Mouse (Mus musculus): ENCODE results near the gene Syt12.

The Syt12 gene

GRCm38 (mm10) chr19:4442408-4442807 is 34.8 kb downstream of the Syt12 start:
- peak; percentile 51 for DNase-seq

- no peak for DNase-seq
These were observed 35.6 kb downstream of the Syt12 start for GRCm38 (mm10) chr19:4441621-4442161.

DNA sequence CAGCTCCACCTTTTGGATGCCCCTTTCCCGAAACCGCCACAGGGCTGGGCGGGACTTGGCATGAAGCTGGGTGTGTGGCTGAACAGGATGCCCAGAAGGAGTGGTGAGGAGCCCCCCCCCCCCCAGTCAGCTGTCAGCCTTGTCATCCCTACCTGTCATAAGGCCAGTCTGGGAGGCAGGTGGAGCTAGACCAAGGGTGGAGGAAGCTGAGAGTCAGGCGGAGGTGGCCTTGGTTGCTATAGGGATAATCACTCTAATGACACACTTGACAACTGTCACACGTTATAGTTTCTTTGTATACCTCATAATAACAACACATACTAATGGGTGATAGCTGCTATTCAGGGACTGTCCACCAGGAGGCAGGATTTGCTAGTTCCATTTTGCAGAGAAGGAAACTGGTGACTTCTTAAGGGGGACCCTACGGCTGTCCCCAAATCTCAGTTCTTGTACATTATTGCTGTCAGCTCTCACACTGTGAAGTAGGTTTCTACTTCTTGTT is 36.1 kb downstream of the Syt12 start:
- no peak for DNase-seq

DNA sequence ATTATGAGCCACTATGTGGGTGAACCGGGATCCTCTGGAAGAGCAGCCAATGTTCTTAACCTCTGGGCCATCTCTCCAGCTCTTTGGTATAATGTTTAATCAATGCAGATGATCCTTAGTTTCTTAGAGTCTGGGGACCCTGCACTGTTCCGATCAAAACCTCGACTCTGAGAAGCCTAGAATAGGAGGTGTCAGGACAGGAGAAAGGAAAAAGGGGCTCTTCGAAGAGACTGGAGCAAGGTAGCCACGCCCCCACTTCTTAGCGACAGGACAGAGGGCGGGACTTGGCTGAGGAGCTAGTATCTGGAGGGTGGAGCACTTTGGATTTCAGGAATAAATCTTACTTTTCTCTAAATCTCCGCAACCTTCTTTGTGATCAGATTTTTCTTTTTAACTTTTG is 37.0 kb downstream of the Syt12 start:
- no peak for DNase-seq

DNA sequence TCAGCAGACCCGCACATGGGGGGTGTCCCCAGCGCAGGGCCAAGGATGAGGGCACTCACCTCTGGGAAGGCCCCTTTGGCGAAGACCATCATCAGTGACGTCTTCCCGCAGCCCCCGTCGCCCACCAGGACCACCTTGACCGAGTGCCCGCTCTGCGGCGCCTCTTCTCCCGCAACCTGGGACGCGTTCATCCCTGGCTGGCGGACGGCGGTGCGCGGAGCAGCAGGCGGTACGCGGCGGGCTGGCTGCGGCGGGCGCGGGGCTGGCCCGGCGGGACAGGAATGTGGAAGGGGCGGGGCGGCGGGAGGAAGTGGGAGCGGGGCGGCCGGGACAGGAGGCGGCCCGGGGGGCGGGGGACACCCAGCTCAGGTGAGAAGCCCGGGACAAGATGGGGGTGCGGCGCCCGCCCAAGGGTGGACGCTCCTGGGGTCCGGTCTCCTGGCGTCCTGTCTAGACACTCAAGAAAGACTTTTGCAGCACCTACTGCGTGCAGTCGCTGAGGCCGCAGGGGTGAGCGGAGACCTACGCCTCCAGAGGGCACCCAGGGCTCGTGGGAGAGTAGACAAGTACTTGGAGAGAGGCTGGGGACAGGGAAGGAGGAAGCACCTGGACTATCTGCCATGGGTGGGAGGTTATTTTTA is 38.0 kb downstream of the Syt12 start, which contains the start of gene Rhod:
Gene Rhod (minus strand): TSS at position 272 of the 641 bp plus-strand sequence.
- DNase-seq: no peak

- DNase-seq: no peak
These were observed 38.5 kb downstream of the Syt12 start for GRCm38 (mm10) chr19:4438791-4439160.

- no peak for DNase-seq
These were observed 39.4 kb downstream of the Syt12 start for GRCm38 (mm10) chr19:4437886-4438285.

GRCm38 (mm10) chr19:4436254-4436653 is 41.0 kb downstream of the Syt12 start:
- no peak for DNase-seq

DNA sequence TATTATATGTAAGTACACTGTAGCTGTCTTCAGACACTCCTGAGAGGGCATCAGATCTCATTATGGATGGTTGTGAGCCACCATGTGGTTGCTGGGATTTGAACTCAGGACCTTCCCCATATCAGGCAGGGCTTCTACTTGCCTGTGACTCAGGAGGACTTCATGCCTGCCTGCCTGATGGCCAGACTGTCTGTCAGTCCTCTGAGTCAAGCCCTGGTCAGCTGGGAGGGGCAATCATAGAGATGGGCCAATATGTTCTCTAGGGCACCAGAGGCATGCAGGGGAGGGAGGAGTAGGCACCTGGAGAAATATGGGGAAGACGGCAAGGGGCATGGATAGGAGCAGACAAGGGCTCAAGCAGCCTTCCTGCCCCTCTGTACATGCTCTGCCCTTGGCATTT is 42.2 kb downstream of the Syt12 start:
- DNase-seq: no peak

DNA sequence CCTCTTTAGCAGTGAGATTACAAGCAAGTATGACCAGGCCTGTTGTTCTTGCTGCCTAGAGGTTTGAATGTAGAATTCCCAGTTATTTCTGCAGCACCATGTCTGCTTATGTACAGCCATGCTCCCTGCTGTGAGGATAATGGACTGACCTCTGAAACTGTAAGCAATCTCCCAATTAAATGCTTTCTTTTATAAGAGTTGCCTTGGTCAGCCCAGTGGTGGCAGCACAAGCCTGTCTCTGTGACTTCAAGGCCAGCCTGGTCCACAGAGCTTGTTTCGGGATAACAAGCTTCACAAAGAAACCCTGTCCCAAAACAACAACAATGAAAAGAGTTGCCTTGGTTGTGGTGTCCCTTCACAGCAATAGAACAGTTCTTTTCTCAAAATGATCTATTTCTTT is 43.5 kb downstream of the Syt12 start:
- no peak for DNase-seq

DNA sequence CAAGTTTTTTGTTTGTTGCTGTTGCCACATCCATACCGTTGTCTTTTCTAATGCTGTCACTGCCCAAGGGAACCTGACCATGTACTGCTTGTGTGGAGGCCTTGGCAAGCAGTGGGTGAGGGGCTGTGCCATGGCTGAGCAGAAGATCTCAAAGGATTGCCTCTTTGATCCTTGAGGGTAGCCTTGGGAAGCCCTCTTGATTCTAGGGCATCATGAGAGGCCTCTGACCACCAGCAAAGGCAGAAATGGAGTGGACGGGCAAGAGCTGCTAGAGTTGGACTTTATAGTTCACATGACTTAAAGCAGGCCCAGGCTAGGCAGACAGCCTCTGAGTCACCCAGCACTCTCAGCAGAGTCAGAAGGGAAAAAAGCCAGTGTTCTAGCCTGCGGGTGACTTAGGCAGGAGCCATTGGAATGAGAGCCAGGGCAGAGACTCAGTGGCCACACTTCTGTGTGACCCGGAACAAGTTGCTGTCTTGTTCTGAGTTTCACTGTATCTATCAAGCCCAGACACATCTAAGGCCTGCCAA is 47.1 kb downstream of the Syt12 start:
- no peak for DNase-seq

- DNase-seq: no peak
These were observed 51.5 kb downstream of the Syt12 start for GRCm38 (mm10) chr19:4425610-4426366.

- no peak for DNase-seq
These were observed 54.2 kb downstream of the Syt12 start for GRCm38 (mm10) chr19:4423021-4423420.

DNA sequence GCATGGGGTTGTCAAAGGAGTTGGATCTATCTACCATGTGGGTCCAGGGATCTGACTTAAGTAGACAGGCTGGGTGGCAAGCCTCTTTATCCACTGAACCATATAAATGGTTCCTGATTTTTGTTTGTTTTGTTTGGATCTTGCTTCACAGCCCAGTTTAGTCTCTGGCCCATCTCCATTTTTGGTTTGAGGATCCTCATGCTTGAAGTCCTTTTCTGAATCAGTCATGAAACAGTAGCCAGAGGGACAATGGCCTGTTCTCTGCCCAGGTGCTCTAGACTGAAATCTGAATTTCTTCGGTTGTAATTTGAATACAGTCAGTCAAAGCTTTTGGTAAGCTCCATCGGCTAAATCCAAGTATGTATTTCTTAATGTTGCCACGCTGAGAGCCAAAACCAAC is 54.7 kb downstream of the Syt12 start:
- DNase-seq: no peak

GRCm38 (mm10) chr19:4420153-4420910 is 56.9 kb downstream of the Syt12 start:
- no peak for DNase-seq

DNA sequence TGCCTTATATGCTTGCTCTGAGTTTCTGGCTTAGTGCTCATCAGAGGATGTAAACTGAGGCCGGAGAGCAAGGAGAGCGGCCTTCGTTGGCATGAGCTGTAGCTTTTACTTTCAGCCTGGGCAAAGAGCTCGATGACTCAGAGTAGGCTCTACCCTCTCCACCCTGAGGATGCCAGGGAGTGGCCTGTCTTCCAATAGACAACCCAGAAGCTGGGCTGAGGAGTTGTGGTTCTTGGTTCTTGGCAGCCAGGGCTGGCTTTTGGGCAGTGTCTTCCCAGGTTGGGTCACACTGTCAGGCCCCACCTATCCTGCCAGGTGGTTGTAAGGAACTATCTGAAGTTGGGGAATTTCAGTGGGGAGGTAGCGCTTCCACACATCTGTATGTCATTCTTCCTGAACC is 57.5 kb downstream of the Syt12 start:
- no peak for DNase-seq

DNA sequence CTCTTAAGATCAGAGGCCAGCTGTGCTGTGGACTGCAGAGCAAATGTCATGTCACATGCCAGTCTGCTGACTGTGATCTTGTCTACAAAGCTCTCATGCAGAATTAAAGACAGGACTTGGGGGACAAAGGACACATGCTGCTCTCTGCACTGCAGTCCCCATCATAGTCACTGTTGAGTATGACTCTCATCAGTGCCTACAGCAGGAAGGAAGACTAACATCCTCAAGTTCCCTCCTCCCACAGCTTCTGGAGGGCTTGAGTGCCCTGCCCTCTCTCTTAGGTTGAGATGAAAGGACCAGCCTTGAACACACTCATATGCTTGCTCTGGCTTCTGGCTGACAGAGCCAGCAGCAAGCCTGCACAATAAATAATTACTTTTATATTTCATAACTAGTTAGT is 59.5 kb downstream of the Syt12 start:
- no peak for DNase-seq

DNA sequence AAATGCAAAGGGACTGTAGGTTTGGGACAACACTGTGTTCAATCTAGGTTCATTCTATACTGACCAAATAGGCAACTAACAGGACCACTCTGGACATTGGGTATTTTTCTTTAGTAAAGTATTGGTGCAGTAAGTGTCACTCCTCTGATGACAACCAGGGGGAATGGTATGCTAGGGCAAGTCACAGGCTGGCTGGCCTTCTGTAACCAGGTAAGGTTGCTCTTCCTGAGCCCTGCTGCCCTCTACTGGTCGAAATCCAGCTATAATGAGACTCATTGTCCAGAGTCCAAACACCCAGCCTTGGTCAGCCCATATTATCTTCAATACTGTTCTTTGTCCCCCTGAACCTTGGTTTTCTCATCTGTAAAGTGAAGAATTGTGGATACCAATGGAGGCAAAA is 60.1 kb downstream of the Syt12 start:
- DNase-seq: peak; percentile 51

DNA sequence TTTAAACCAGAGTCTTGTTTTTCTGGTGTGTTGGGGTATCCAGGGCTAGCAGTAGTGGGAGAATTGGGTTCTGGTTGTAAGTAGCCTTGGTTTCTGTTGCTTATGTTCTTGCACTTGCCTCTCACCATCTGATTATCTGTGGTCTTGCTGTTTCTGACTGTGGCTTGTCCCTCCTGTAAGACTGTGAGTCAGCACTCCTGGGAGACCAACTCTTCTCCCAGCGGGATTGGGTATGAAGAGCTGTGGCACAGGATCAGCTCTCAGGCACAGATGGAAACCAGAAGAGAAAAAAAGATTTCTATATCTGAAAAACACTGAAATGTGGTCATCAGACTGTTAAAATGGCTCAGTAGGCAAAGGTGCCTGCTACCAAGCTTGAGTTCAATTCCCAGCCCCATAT is 62.6 kb downstream of the Syt12 start:
- no peak for DNase-seq

DNA sequence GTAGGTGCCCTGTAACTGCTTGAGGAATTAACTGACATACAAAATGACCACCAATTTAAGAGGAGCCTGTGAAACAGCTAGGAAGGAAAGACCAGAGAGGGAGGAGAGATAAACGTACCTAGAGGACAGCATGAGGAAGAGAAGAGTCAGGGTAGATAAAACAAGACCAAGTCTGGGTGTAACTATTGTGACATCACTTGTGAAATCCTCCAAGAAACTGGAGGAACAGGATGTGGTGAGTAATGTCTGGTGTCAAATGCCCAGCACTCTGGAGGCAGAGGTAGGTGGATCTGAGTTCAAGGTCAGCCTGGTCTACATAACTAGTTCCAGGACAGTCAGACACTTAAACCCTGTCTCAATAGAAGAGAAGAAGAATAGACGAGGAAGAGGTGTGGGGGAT is 68.2 kb downstream of the Syt12 start:
- DNase-seq: no peak

- no peak for DNase-seq
These were observed 72.4 kb downstream of the Syt12 start for GRCm38 (mm10) chr19:4404840-4405239.

DNA sequence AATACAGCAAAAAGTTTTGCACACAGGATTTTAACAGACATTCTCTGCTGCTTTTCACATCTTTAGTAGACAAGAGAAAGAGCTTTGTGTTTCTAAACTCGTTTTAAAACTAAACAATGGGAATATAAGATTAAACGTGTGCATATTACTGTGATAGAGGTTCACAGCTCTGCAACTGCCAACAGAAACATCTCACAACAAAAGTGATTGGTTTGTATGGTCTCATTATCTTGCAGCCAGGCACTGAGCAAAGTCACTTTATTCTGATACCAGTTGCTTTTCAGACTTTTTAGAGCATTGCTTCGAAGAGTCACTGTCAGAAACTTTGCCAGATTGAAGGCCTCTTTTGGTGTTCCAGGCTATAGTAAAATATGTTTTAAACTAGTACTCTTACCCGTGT is 78.3 kb downstream of the Syt12 start:
- DNase-seq: no peak

DNA sequence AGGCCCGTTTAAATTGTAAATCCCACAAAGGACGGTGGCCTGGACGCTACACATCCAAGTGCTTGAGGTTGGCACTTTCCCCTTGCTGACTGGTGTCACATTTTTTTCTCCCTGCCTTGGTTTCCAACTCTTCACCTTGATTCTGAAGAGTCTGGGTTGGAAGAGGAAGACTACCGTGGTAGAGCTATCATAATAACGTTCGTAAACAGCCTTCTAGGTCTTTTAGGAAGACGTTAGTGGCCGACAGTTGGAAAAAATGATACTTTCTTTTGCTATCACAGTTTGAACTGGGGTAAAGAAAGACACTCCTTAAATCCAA is 78.7 kb downstream of the Syt12 start:
- no peak for DNase-seq
